Mouse (Mus musculus): Measurements from ENCODE around the gene Zfp618.

Zfp618 gene

GRCm38 (mm10) chr4:63156726-63157634 is 191.6 kb downstream of the Zfp618 start:
- in situ Hi-C loops (cut with MboI, MseI): no loop called here

- in situ Hi-C loops (cut with MboI, MseI): no loop called here
These were observed 192.8 kb downstream of the Zfp618 start for GRCm38 (mm10) chr4:63158192-63158591.

GRCm38 (mm10) chr4:63158961-63159592 is 193.7 kb downstream of the Zfp618 start:
- in situ Hi-C loops (cut with MboI, MseI): no loop called here

- in situ Hi-C loops (cut with MboI, MseI): loop anchor here (10.0 kb wide), 1 partner anchor 139 kb away; no protein-coding TSS in a partner anchor
These were observed 200.3 kb downstream of the Zfp618 start for GRCm38 (mm10) chr4:63165636-63166035.

- in situ Hi-C loops (cut with MboI, MseI): loop anchor here (10.0 kb wide), 1 partner anchor 138 kb away; no protein-coding TSS in a partner anchor
These were observed 200.9 kb downstream of the Zfp618 start for GRCm38 (mm10) chr4:63166323-63166722.

GRCm38 (mm10) chr4:63170061-63170460 is 204.7 kb downstream of the Zfp618 start:
- in situ Hi-C loops (cut with MboI, MseI): no loop called here

GRCm38 (mm10) chr4:63171122-63171521 is 205.7 kb downstream of the Zfp618 start:
- in situ Hi-C loops (cut with MboI, MseI): no loop called here

- in situ Hi-C loops (cut with MboI, MseI): no loop called here
These were observed 206.8 kb downstream of the Zfp618 start, which contains the start of gene Kif12 for GRCm38 (mm10) chr4:63171969-63172685. Gene Kif12, minus strand, starts transcription at chr4:63172131.

GRCm38 (mm10) chr4:63181556-63181955 is 216.2 kb downstream of the Zfp618 start:
- in situ Hi-C loops (cut with MboI, MseI): loop anchor here (5.0 kb wide), 1 partner anchor 136 kb away; no protein-coding TSS in a partner anchor

GRCm38 (mm10) chr4:63186281-63186870 is 221.0 kb downstream of the Zfp618 start:
- in situ Hi-C loops (cut with MboI, MseI): no loop called here
